Mouse (Mus musculus): ENCODE data around the gene Atp4a.

The Atp4a gene

DNA sequence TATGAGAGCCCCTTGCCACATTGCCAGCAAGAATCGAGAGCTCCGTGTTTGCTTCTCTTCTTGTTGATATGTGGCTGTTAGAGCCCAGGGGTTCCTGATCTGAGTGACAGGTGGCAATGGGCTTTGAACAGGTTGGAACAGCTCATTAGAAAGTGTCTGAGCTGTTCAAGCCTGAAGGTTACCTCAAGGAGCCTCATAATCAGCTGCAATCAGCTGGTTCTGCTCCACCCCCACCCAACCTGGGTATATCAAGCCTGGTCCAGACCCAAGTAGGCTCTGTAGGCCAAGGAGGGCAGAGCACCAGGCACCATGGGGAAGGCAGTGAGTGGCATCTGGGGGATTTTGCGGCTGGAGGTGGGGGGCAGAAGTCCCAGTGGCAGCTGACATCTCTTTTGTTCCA is at the start of gene Atp4a:
Gene Atp4a (plus strand): TSS at position 268 of the 400 bp plus-strand sequence.
- no peak for DNase-seq (ENCODE audit: low spot score)

DNA sequence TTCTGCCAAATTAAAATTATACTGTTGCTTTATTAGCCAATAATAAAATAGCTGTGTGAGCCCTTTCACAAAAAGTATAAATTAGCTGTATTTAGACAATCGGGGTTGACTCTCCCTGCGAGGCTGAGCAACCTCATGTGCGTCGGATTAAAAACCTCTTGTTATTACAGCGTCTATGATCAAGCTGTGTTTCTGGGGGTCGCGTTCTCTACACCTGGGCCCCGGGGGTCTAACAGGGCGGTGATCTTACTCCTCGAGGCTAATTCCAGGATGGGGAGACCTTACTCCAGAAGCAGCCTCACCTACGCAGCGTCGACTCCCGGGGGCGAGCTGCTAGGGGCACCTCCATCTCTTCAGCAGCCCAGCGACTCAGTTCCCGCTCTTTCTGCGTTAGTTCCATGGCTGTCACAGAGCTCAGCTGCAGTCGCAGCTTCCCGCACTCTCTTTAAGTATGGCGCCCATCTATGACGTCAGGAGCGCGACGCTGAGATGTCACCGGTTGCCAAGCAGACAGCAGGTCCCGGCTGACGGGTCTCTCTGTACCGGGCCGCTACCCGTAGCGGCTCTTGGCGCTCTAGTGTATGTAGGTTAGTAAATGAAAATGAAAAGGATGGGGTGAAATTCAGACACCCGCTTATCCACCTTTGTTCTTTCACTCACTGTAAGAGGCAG is 47.3 kb upstream of the Atp4a start, which contains the start of gene Haus5:
Gene Haus5 (minus strand): TSS at position 466 of the 672 bp plus-strand sequence.
- peak; percentile 99 for DNase-seq (ENCODE audit: low spot score)

DNA sequence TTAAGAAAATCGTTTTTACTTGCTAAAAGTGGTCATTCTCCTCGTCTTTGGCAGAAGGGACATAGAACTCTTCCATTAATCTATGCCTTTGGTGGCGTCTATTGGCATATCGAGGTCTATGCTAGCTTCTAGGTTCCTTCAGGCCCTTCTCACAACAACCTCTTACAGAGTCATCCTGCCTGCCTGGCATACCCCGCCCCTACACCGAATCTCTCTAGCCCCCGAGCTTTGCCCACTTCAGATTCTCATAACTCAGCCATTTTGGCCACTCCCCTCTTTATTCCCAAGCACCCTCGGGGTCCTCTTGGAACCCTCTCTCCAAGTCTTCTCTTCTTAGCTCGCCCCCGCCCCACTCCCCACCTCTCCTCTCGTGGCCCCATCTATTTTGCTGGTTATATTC is 46.7 kb upstream of the Atp4a start:
- DNase-seq (ENCODE audit: low spot score): no peak

DNA sequence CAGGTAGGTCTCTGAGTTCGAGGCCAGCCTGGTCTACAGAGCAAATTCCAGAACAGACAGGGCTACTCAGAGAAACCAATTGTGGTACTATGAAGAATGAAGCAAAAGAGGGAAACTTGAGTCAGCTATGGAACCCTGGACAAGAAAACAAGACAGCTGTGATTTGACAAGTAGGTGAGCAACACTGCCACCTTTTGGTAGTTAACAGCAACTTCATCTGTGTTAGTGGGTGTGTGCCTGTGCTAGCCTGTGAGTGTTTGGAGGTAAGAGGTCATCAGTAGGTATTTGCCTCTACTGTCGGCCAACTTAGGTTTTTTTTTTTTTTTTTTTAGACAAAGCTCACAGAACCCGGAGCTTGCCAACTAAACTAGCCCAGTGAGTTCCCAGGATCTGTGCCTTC is 42.8 kb upstream of the Atp4a start:
- peak; percentile 64 for DNase-seq (ENCODE audit: low spot score)

DNA sequence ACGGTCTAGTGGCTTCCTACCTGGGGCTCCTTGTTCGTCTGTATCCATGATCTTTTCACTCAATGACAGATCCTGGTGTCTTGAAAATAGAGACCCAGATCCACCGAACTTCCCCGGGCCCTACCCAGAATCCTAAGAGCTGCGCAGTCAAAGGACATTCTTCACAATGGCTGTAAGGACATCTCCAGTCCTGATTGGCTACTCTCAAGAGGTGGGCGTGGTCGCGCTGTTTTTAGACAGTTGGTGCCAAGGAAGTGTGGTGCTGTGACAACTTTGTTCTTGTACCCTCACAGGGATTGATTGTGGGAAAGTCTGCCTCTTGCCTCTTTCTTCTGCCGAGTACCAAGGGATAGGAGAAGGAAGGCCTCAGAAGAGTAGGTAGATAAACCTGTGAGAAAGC is 40.5 kb upstream of the Atp4a start, which contains the start of gene Pmis2:
Gene Pmis2 (minus strand): TSS at position 126 of the 400 bp plus-strand sequence.
- DNase-seq (ENCODE audit: low spot score): no peak

DNA sequence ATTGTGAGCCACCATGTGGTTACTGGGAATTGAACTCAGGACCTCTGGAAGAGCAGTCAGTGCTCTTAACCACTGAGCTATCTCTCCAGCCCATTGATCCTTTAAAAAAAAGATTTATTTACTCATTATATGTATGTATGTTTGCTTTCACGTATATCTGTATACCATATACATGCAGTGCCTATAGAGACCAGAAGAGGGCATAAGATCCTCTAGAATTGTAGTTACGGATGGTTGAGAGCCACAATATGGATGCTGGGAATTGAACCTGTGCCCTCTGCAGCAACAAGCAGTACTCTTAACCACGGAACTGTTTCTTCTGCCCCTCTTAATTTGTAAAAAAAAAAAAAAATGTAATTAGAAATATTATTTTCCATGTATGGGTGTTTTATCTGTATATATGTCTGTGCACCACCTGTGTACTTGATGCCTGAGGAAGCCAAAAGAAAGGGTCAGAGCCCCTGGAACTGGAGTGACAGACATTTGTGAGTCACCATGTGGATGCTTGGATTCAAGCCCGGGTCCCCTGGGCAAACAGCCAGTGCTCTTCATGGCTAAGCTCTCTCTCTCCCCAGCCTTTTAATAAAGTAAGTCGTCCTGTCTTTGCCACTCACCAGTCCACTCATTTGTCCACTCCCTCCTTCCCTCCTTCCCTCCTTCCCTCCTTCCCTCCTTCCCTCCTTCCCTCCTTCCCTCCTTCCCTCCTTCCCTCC is 33.6 kb upstream of the Atp4a start:
- DNase-seq (ENCODE audit: low spot score): no peak

DNA sequence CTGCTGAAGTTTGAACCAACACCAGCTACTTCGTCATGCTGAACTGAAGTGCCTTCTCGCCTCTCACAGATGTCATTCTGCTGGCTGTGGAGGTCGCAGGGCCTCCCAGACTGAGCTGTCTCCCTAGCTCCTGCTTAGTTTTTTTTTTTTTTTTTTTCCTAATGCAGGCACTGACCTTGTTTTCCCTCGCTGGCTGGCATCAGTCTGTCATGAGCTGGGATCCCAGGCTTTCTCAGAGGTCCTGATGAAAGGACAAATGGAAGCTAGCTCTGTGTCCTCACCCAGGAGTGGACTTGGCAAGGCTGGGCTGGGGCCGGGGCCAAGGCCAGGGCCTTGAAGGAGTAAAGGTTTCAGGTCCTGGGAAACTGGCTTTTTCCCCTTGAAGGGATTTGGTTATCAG is 30.1 kb upstream of the Atp4a start:
- DNase-seq (ENCODE audit: low spot score): no peak

DNA sequence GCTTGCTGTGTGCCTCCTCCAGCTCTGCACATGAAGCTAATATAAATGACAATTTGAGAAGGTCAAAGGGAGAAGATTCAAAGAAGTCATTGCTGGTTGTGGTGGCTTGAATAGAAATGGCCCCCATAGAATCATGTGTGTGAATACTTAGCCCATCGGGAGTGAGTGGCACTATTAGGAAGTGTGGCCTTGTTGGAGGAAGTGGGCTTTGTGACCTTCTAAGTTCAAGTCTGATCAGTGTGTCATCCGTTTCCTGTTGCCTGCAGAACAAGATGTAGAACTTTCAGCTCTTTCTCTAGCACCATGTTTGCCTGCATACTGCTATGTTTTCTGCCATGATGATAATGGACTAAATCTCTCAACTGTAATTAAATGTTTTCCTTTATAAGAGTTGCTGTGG is 28.6 kb upstream of the Atp4a start:
- no peak for DNase-seq (ENCODE audit: low spot score)

DNA sequence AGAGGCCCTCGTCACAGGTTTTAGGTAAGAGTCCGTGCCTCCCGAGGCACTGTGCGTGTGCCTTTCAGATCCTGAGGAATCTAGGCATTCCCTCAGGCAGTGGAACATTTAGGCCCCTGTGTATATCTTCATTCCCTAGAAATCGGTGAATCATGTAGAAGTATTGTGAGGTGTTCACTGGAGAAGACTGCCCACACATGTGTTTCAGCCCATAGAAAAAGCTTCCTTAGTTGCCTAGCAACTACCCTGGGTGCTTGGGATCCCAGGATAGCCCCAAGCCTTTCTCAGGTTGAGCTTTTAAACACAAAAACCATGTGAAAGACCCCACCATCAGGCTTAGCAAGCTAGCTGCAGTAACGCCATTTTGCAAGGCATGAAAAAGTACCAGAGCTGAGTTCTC is 23.7 kb upstream of the Atp4a start:
- DNase-seq (ENCODE audit: low spot score): no peak

DNA sequence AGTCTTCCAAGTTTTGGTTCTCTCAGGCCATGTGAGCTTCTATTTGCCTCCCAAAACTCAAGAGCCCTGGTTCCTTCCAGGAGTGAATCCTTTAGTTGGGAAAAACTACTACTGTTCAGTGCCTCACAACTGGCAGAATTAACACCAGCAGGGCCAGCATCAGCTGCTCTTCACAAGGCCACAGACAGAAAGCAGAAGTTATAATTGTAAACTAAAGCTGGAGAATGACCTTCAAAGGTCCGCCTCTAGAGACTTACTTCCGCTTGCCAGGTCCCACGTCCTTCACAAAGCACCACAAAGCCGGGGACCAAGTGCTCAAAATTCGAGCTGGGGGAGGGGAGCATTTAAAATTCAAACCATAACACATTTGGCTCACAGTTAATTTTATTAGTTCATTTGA is 13.9 kb upstream of the Atp4a start:
- no peak for DNase-seq (ENCODE audit: low spot score)

DNA sequence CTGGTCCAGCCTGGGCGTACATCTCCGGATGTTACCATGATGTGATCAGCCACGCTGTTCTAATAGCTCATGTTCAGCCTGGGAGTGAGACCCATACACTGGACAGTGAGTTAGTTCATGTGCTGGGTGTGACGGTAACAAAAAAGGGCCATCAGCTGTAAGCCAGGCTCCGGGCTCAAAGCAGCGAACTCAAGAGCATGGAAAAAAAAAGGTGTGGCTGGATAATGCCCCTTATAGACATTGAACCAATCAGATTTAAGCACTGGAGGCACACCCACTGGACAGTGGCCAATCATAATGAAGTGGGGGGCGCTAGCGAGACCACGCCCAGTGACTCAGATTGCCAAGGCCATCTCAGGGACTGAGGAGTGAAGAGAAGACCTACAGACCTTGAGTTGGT is 13.4 kb upstream of the Atp4a start, which contains the start of gene 2200002J24Rik:
Gene 2200002J24Rik (plus strand): TSS at position 338 of the 400 bp plus-strand sequence.
- peak; percentile 55 for DNase-seq (ENCODE audit: low spot score)

DNA sequence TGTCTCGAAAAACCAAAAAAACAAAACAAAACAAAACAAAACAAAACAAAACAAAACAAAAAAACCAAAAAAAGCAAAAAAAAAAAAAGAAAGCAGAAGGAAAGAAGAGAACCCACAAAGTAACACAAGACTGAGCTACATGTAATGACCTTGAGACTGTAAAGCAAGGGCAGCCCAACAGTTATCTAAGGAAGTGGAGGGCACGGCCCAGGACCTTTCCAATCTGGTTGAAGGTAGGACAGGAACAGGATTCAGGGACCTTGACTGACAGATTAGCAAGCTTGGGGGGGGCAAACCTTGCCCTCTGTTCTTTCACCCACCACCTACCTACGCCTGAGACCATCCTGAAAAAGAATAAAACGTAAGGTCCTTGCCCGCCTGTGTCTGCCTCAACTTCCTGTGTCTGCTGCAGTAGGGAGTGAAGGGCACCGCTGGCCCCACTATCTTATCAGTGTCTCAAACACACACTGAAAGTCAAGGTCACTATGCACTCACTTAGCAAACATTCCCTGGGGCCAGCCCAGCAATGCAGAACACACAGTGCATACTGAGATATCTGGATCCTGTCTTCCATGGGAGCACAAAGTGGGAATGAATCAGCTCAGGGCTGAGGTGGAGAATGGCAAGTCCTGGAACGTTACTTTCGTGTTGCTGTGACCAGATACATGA is 5.7 kb upstream of the Atp4a start:
- DNase-seq (ENCODE audit: low spot score): no peak

DNA sequence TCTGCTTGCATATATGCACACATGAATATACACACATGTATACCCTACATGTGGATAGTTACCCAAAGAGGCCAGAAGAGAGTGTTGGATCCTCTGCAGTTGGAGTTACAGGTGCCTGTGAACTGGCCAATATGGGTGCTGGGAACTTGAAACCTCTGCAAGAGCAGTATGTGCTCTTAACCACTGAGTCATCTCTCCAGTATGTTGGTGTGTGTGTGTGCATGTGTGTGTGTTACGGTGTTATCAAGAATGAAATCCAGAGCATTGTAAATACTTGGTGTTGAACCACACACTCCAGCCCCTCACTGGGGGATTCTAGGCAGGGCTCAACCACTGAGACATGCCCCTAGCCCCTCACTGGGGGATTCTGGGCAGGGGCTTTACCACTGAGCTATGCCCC is 4.6 kb upstream of the Atp4a start:
- DNase-seq (ENCODE audit: low spot score): no peak

DNA sequence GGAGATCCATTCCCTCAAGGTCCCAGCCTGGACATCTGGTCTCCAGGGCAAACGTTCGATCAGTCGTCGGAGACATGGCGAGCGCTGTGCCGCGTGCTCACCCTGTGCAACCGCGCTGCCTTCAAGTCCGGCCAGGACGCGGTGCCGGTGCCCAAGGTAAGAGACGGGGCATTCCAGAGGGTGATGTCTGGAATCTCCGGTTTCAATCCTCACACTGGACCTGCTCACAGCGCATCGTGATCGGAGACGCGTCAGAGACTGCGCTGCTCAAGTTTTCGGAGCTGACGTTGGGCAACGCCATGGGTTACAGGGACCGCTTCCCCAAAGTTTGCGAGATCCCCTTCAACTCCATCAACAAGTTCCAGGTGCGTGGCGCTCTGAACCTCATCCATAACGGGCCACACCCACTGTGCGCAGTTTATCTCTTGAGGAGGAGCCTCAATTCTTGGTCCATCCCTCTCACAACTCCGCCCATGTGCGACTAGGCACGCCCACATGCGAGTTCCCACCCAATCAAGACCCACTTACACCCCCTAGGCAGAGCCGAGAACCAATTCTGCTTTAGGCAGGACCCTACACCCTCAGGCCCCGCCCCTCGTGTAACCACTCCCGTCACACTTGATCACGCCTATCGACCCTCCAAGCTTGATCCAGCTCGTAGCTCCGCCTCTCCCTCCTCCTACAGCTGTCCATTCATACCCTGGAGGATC is 5.2 kb downstream of the Atp4a start:
- DNase-seq (ENCODE audit: low spot score): peak; percentile 95

DNA sequence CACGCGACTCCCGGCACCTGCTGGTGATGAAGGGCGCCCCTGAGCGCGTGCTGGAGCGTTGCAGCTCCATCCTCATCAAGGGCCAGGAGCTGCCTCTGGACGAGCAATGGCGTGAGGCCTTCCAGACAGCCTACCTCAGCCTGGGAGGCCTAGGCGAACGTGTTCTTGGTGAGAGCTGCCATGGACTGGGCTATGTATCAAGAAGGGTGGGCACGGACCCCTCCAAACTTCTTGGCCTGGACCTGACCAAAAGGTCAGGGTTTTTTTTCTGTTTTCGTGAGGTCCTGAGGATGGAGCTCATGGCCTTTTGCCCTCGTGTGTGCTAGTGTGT is 5.7 kb downstream of the Atp4a start:
- no peak for DNase-seq (ENCODE audit: low spot score)

DNA sequence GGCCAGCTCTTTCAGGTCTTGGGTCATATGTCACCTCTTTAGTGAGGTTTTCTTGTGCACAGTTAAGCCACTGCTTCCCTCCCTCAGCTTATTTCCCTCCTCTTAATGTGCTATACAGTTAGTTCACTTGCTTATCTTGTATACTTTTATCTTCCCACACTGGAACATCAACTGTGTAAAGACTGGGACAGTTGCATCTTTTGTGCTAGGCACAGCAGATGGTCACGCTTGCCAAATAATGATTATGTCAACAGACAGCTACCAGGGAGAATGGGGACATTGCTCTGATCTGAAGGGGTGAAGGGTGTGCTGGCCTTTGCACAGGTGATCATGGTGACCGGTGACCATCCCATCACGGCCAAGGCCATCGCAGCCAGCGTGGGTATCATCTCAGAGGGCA is 7.7 kb downstream of the Atp4a start:
- DNase-seq (ENCODE audit: low spot score): no peak

DNA sequence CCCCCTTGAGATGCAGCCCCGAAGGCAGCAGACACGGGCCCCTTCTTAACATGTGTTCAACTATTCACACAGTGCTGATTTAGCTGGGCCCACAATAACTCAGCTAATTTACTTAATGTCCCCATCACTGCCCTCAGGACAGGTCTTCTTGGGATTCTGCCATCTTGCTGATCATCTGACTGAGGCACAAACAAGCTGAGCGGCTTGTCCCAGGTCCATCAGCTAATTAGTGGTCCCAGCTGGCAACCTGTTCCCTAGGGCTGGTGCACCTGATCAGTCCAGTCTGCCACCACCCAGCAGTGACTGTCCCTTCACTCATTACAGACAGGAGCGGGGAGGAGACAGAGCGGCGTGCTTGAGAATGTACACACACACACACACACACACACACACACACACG is 9.3 kb downstream of the Atp4a start:
- no peak for DNase-seq (ENCODE audit: low spot score)

DNA sequence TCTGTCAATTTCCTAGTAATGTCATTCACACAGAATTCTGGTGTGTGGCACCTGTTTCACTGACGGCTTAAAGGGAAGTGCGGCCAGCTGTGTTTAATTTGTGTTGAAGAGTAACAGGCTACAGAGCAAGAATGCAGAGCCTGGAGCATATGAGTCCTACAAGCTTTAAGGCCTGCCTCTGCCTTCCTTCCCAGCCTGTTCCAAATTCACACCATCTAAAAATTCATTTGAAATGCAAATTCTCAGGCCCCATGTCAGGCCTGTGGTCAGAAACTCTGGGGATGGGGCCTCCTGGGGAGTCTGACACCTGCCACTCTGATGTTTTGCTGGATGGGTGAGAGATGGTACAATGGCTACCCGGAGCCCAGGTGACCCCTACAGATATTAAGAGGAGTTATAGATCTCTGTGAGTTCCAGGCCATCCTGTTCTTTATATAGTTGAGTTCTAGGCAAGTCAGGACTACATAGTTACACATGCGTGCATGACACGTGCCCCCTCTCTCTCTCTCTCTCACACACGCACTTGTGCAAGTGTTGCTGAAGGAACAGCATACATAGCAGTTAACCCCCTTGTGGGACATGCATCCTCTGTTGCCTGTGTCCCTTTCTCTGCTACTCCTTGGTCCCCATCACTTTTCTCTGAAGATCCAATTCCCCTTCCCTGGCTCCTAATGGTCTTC is 11.4 kb downstream of the Atp4a start:
- DNase-seq (ENCODE audit: low spot score): no peak

DNA sequence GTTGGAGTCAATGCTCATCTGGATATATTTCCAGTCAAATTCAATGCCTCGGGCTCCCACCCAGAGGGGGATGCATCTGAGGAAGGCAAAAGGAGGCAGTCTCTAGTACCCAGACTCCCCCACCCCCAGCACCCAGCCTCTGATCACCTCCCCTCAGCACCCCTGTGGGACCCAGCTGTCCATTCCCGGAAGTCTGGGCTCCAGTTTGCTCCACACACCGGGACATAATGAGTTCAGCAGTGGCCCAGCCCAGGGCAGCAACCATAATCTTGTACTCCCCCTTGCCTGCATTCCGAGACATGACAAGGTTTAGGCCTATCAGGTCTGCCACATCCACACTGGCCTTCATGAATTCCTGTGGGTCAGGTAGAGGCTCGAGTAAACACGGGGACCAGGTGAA is 16.2 kb downstream of the Atp4a start:
- no peak for DNase-seq (ENCODE audit: low spot score)

DNA sequence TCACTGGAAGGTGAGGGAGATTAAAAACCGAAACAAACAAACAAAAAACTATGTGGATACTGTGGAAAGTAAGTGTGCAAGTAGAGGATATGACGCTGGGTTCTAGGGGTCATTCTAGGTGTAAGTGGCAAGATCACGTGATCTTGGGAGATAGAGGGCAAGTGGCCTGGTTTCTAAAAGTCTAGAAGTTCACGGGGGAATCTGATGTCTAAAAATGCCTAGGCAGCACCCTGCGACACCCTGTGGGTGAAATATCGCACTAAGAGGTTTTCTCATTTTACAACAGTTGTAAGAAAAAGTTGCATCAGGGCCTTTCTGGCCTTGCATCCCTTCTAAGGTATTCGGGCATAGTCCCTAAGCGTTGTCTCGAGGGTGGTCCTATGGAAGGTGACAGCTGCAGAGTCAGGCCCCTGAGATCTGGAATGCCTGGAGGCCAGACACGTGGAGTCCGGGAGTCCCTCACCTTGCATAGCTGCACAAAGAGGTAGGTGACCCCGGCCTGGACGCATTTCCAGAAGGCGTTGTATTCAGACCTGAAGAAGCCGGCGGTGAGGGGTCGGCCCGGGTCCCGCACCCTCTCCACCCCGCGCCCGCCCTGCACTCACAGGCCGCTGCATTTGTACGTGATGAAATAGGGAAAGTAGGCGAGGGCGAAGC is 16.9 kb downstream of the Atp4a start:
- no peak for DNase-seq (ENCODE audit: low spot score)

DNA sequence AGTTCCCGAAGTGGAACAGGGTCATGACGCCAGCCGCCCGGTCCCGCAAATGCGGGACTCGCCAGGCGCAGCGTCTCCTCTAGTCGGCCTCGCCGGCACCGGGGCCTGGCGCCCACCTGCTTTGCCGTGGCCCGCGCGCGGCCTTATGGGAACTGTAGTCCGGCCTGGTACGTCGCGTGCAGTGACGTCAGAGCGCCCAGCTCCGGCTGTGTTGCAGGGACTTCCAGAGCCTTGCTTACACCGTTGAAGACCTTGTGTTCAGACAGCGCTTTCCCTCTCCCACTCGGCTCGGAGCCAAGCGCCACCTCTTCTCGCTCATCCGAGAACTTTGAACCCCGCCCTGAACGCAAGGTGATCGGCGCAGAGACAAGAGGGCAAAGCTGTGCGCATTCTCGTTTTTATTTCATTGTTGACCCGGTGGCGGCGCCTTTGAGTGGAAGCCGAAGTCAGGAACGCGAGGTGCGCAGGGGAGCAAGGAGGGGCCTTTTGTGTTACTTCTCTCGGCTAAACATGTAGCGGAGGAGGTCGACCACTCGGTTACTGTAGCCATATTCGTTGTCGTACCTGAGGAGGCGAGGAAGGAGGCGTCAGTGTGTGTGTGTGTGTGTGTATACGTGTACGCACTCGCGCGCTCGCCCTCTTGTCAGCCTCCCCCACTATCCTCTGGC is 17.5 kb downstream of the Atp4a start, which contains the start of gene Tmem147:
Gene Tmem147 (minus strand): TSS at position 145 of the 668 bp plus-strand sequence.
- peak; percentile 99 for DNase-seq (ENCODE audit: low spot score)

Measured in embryo, embryonic 10 days (tissue).